Mouse (Mus musculus) liver, adult 2 months (tissue): ENCODE measurements around the gene Sobp.

ENCODE experiments used
- CTCF ChIP-seq: fragments of 200-500 bp; IDR thresholded peaks from 2 replicates; pipeline ENCODE4 v1.5.1; 2011; ENCODE audit warnings: low read depth, low read length, control low read depth
- POLR2A ChIP-seq: fragments of 200-500 bp; IDR thresholded peaks from 2 replicates; pipeline ENCODE4 v1.6.1; 2011; ENCODE audit warnings: low read length, control low read depth; ENCODE audit not compliant: insufficient read depth; ENCODE audit errors: extremely low read depth

DNA sequence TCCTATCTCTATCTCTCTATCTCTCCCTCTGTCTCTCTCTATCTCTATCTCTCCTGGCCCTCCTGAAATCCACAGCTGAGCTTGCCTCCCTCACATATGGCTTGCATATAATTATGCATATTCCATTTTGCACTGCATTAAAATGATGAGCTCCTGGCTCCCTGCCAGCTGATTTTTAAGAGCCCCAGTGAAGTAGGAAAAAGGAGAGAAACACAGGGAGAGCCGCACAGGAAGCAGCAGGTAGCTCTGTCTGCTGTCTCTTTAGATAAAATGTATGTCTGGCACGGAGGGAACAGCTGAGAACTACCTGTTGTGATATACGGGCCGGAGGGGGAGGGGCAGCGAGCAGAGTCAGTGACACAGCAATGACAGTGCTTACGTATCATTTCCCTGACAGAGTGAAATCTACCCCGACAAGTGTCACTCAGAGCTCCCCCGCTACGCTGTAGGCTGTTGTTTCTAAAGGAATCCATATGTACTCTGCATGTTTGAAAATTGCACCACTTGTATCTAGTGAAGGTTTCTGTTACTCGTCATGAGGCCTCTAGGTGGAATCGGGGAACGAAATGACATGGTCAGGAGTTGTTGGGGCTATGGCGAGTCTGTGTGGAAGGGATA lies 98.7 kb downstream of the Sobp start:
- no peak for TF ChIP-seq CTCF
- no peak for TF ChIP-seq POLR2A
